Mouse (Mus musculus) heart, postnatal 4 days (tissue): ENCODE measurements around the gene Lipm. TPM values are rescaled to one million over a fixed set of nuclear protein-coding genes. Genes with fewer than 3 reads are reported as not detected.

Experiments used
- DNase-seq: peaks from one replicate; pipeline ENCODE4 v3.0.0; 2021
- total RNA-seq, 2 experiments: library from RNA; stranded (reverse); gene quantifications; 2 replicates each; pipeline ENCODE4 v1.2.3; 2021

Lipm gene
- not detected for total RNA-seq

GRCm38 (mm10) chr19:34100633-34101032 lies at the start of gene Lipm:
Lipm (plus strand) TSS chr19:34100933.
- DNase-seq = no peak

DNA sequence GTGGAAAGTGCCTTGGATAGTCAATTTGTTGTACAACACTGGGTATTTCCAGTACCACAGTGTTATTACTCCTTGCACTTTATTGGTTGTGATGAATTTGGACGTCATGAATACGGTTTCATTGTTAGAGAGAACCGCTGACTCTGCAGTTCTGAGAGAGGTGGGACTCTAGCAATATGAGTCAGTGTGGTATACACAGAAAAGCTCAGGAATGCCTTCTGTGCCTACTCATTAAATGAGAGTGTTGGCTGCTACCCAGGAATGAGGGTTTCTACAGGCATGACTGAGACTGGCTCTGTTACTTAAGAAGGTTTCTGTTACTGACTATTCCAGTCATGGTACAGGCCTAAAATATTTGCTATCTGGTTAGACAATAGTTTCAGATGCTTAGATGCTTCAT lies 49.2 kb upstream of the Lipm start:
- DNase-seq = no peak

GRCm38 (mm10) chr19:34063547-34063946 lies 37.2 kb upstream of the Lipm start:
- DNase-seq = no peak

- DNase-seq = no peak
Observed at GRCm38 (mm10) chr19:34064059-34064458, 36.7 kb upstream of the Lipm start.

DNA sequence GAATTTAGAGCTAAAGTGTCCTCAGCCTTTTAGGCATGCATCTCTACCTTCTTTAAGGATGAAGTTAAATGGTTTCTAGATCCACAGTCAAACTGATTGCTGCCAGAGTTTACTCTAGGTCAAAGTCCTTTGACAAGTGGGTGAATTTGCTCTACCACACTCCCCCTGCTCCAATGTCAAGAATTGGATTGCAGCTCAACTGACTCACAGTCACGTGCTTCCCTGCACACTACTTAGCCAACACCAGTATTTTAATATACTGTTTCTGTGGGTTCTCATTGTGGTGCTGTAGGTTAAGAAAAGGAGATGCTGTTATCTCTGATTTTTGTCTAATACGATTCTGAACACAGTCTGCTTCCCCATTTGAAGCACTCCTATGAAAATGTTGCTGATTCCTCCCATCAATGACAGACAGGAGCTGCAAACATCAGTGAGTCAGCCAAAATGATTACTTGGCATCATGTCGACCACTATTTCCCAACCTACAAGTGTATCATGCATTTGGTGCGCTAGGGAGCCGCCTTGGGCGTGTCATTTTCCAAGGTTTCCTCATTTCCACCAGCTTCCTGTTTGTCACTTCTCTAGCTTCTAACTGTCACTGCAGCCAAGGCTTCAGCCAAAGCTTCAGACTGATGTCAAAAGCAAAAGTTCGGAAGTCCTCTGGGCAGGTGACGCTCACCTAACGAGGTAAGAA lies 33.8 kb upstream of the Lipm start, which contains the start of gene Lipn:
TSS of gene Lipn (plus strand) at position 580 of the 694 bp plus-strand sequence.
- no peak for DNase-seq

- no peak for DNase-seq
Observed at GRCm38 (mm10) chr19:34074239-34074638, 26.5 kb upstream of the Lipm start.

DNA sequence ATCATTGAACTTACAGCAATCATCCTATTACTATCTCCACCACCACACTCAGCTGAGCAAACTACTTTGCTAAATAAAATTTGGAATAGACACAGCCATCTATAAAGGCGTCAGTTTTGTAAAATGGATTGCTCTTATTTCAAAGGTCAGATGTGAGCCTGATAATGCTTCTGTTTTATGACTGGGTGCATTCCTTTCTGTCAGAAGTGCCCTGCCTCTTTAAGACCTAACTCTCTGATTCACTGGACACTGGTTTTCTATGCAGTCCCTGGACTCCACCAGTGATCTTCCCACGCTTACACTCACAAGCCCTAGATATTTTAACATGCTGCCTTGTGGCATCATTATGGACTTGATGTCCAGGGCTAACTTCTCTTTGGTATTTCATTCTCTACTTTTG lies 22.6 kb upstream of the Lipm start:
- no peak for DNase-seq

GRCm38 (mm10) chr19:34089011-34089680 lies 11.6 kb upstream of the Lipm start:
- no peak for DNase-seq

DNA sequence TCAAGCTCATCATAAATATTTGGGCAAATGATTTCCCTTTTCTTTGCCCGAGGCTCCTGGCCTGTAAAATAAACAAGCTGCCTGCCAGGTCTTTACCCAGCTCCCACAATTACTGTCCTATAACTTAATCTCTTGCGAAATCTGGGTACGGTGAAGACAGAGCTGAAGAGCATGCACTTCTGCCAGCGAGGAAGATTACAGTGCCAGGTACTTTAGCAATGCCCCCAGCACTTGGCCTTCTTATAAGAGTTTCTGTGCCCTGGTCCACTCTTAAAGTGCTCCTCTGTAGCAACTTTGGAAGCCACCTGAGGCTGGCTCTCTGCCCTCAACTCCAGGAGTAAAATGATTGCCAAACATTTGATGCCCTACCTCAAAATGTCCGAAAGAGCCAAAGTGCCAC lies 5.4 kb upstream of the Lipm start:
- DNase-seq = no peak

- no peak for DNase-seq
Observed at GRCm38 (mm10) chr19:34096228-34096627, 4.5 kb upstream of the Lipm start.

DNA sequence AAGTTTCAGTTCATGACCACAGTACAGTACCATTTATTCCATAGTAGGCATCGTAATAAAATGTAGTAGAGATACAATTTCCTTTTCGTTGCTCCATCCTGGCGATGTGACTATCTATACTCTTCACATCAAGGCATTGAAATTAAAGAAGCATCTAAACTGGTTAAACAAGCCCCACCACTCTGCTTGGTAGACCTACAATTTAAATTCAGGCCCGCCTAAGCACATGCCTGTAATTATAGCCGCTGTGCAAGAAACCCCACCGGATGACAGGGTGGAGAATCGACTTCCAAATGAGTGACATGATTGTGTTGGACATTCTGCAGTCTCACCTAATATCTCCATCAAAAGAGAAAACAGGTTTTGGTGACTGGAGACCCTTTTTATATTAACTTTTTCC lies 1.2 kb downstream of the Lipm start:
- no peak for DNase-seq

GRCm38 (mm10) chr19:34104841-34105240 lies 4.1 kb downstream of the Lipm start:
- no peak for DNase-seq

DNA sequence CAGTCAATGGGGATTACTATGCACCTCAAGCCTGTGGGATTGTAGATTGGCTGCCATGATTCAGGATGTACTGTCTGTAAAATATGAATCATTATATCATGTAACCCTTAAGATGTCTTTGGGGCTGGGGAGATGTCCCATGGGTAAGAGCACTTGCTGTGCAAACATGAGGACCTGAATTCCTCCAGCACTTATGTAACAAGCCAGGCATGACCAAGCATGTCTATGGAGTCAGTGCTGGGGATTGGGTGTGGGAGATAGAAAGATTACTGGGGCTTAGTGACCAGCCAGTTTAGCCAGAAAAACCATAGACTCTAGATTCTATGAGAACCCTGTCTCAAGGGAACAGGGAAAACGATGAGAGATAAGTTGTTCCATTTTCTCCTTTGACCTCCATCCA lies 18.4 kb downstream of the Lipm start:
- no peak for DNase-seq

- DNase-seq = no peak
Observed at GRCm38 (mm10) chr19:34119653-34120052, 18.9 kb downstream of the Lipm start.

GRCm38 (mm10) chr19:34120107-34120731 lies 19.5 kb downstream of the Lipm start:
- DNase-seq = no peak

- no peak for DNase-seq
Observed at GRCm38 (mm10) chr19:34138720-34139430, 38.1 kb downstream of the Lipm start.

DNA sequence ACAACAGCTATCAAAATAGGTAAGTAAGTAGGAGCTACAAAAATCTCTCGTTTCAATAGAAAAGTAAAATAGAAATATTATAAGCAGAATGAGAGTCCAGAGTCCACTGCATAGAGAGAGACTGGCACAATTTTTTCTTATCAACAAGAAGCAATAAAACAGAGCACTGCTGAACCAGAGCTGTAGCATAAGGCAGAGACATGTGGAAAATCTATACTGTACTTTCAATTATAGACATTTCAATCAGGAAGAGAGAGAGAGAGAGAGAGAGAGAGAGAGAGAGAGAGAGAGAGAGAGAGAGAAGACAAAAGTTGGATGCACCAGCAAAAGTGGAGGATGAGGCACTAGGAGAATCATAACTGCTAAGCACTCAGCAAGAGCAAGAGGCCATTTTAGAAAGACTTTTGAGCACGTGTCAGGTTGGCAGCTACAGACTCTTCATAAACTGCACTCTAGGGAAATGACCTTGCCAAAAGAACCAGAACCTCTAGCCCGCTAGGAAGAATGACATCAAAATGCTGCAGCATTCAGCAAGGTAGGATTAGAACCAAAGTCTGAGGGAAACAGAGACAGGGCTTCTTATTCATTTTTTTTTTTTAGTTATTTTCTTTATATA lies 38.8 kb downstream of the Lipm start:
- DNase-seq = no peak

DNA sequence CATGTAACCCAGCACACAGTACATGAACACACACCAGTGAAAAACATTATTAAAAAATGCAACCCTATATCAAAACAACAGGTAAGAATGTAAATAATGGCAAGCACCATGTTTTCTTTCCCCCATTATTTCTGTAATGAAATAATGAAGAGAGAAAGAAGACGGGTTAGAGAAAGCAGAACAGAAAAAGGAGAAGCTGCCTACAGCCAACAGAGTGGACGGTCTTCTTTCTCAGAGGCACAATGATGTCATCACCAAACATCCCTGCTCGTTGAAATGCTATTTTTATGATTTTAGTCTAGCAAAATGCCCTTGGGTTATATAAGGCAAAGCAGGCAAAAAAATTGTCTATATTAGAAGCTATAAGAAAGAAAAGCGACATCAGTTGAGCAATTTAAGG lies 47.7 kb downstream of the Lipm start:
- DNase-seq = no peak

DNA sequence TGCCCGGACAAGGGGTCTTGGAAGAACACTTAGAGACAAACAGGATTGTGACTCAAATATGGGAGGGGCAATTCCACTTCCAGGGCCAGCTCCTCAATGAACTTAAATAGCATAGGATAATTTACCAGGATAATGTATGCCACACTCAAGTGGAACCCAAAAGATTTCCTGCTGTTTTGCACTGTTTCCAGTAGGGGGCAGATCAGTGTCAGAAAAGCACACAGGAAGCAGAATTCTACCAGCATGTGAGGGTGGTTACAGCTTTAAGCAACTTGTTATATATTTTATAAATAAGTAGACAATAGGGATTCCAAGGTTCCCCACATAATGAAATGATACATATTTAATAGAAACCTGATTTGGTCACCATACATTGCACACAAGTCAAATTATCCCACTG lies 51.2 kb downstream of the Lipm start:
- DNase-seq = peak; percentile 14

GRCm38 (mm10) chr19:34153263-34154144 lies 52.8 kb downstream of the Lipm start:
- DNase-seq = no peak

DNA sequence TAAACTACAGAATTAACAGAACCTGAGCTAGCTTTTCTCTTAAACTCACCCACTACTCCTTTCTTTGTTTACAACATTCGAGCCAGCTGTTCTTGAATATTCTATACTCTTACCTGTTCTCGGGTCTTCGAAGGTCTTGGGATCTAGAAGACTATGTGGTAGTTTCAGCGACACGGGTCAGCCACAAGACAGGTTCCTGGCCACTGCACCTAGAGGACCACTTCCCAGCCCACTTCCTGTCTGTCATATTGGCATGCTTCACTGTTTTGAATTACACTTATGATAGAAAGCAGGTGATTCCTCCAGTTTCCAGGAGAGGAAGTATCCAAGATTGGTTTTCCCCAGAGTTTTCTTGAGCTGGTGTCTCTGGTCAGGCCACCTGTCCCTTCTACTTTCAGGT lies 62.0 kb downstream of the Lipm start:
- DNase-seq = no peak

- no peak for DNase-seq
Observed at GRCm38 (mm10) chr19:34165891-34166290, 65.2 kb downstream of the Lipm start, which contains the start of gene Ankrd22. Ankrd22 (minus strand) TSS chr19:34166053.
